Mouse (Mus musculus) heart, postnatal 0 days (tissue): Measurements from ENCODE around the gene Stt3b. TPM values are rescaled to one million over a fixed set of nuclear protein-coding genes. Genes with fewer than 3 reads are reported as not detected.

ENCODE experiments used
- ATAC-seq: fragments of 200-750 bp; cut with Nextera tagmentation; 2 replicates; pipeline ENCODE4 v1.8.0; 2017; ENCODE audit warnings: low read depth, moderate number of reproducible peaks, moderate library complexity; ENCODE audit not compliant: insufficient read depth
- DNase-seq: peaks from one replicate; pipeline ENCODE4 v3.0.0-alpha.2; 2016; ENCODE audit warnings: low spot score
- H3K27ac ChIP-seq: fragments of 300-500 bp; sonication (generic); 2 replicates; pipeline ENCODE4 v1.5.1; 2014; ENCODE audit warnings: low read depth, mild to moderate bottlenecking
- H3K27me3 ChIP-seq: fragments of 300-500 bp; sonication (generic); 2 replicates; pipeline ENCODE4 v1.6.1; 2014; ENCODE audit warnings: low read length, mixed read lengths; ENCODE audit not compliant: control insufficient read depth, insufficient read depth
- H3K36me3 ChIP-seq: fragments of 300-500 bp; sonication (generic); replicated peaks from 2 replicates; pipeline ENCODE4 v1.6.1; 2014; ENCODE audit warnings: low read length, mixed read lengths; ENCODE audit not compliant: control insufficient read depth, insufficient read depth
- H3K4me1 ChIP-seq: fragments of 300-500 bp; sonication (generic); 2 replicates; pipeline ENCODE4 v1.6.1; 2014; ENCODE audit warnings: antibody characterized with exemption; ENCODE audit not compliant: control insufficient read depth, insufficient read depth
- H3K4me2 ChIP-seq: fragments of 300-500 bp; sonication (generic); 2 replicates; pipeline ENCODE4 v1.6.1; 2014; ENCODE audit warnings: low read depth, mild to moderate bottlenecking, low read length, moderate library complexity
- H3K4me3 ChIP-seq: fragments of 300-500 bp; sonication (generic); 2 replicates; pipeline ENCODE4 v1.5.1; 2014; ENCODE audit warnings: low read depth, low read length
- H3K9ac ChIP-seq: fragments of 300-500 bp; sonication (generic); replicated peaks from 2 replicates; pipeline ENCODE4 v1.6.1; 2014; ENCODE audit warnings: low read depth, low read length, mixed read lengths
- H3K9me3 ChIP-seq: fragments of 300-500 bp; sonication (generic); replicated peaks from 2 replicates; pipeline ENCODE4 v1.6.1; 2016; ENCODE audit warnings: low read length; ENCODE audit not compliant: control insufficient read depth
- CTCF ChIP-seq: IDR thresholded peaks from 2 replicates; pipeline ENCODE4 v1.5.1; 2016; ENCODE audit warnings: antibody characterized with exemption, control low read depth, low read depth
- EP300 ChIP-seq: IDR thresholded peaks from 2 replicates; pipeline ENCODE4 v1.6.1; 2016; ENCODE audit warnings: antibody characterized with exemption, low read depth
- WGBS: fragments of 180-500 bp; shearing (Covaris S2); extraction: QIAGEN DNeasy Blood & Tissue Kit; methylation state at CpG from one replicate; pipeline ENCODE4 v1.1.7; 2014; 5-methylcytosine and 5-hydroxymethylcytosine counted together
- polyA plus RNA-seq: library from polyadenylated mRNA; unstranded; fragments of >200 nt; fragmentation: Nextera tagmentation; extraction: Ambion mirVana; gene quantifications from 2 replicates; pipeline ENCODE4 v1.2.1, GENCODE M21; 2015
- total RNA-seq: library from RNA; depleted of rRNA; stranded (reverse); fragments of >200 nt; gene quantifications from 2 replicates; pipeline ENCODE4 v1.2.3, GENCODE M21; 2014; ENCODE audit warnings: low replicate concordance

The Stt3b gene
- total and polyA plus RNA-seq, 2 experiments from 2014 or later = 33.9 to 67.1 TPM

GRCm38 (mm10) chr9:115230141-115230540 lies 80.1 kb downstream of the Stt3b start:
- Histone ChIP-seq H3K9ac (no peak overlapping the region), H3K27me3 (no peaks in the 10 kb centered on the region), H3K4me1 (no peaks in the 10 kb centered on the region), H3K36me3 (no peaks in the 10 kb centered on the region), H3K4me3 (no peak overlapping the region), H3K27ac (no peak overlapping the region), H3K9me3 (no peaks in the 10 kb centered on the region), H3K4me2 (no peak overlapping the region)
- no peak for TF ChIP-seq EP300
- TF ChIP-seq CTCF = no peak
- 49% methylated on average over 3 of the region's 3 CpGs for WGBS
- DNase-seq (no peak), ATAC-seq (no peak)

GRCm38 (mm10) chr9:115229676-115230075 lies 80.5 kb downstream of the Stt3b start:
- H3K9ac ChIP-seq = no peak overlapping the region
- no peak overlapping the region for H3K4me3 ChIP-seq
- no peak overlapping the region for H3K4me2 ChIP-seq
- ATAC-seq (no peak), DNase-seq (no peak)
- TF ChIP-seq CTCF (no peak), EP300 (no peak)
- no peaks in the 10 kb centered on the region for H3K4me1 ChIP-seq
- 77% methylated on average over 10 of the region's 10 CpGs for WGBS
- H3K36me3 ChIP-seq = no peaks in the 10 kb centered on the region
- H3K27me3 ChIP-seq = no peaks in the 10 kb centered on the region
- H3K27ac ChIP-seq = no peak overlapping the region
- no peaks in the 10 kb centered on the region for H3K9me3 ChIP-seq

DNA sequence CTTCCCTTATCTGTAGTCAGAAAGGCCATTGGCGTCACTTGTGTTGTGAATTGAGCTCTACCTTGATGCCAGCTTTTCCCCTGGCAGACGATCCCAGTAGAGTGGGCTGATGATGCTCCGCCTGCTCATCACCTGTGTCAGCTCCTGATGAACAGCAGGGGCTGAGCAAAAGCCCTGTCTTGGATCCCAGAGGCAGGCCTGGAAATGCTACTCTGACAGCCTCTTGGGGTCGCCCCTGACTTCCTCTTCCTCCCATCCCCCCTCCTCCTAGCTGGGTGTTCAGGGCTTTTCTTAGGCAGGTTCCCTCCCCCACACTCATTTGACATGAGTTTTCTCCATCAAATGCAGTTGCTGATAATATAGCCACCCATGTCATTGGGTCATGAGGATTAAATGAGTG lies 81.1 kb downstream of the Stt3b start:
- no peak for ATAC-seq
- Histone ChIP-seq H3K4me1 (no peaks in the 10 kb centered on the region), H3K4me3 (no peak overlapping the region), H3K9me3 (no peaks in the 10 kb centered on the region), H3K9ac (no peak overlapping the region), H3K27me3 (no peaks in the 10 kb centered on the region), H3K4me2 (no peak overlapping the region), H3K27ac (no peak overlapping the region), H3K36me3 (no peaks in the 10 kb centered on the region)
- 67% methylated on average over 4 of the region's 4 CpGs for WGBS
- TF ChIP-seq CTCF = no peak
- TF ChIP-seq EP300 = no peak
- no peak for DNase-seq

GRCm38 (mm10) chr9:115224744-115225354 lies 85.4 kb downstream of the Stt3b start:
- no peak overlapping the region for H3K9ac ChIP-seq
- no peak overlapping the region for H3K27ac ChIP-seq
- ATAC-seq (no peak), DNase-seq (no peak)
- H3K36me3 ChIP-seq = no peaks in the 10 kb centered on the region
- H3K27me3 ChIP-seq = no peaks in the 10 kb centered on the region
- H3K4me3 ChIP-seq = no peak overlapping the region
- H3K4me1 ChIP-seq = no peaks in the 10 kb centered on the region
- 78% methylated on average over 7 of the region's 7 CpGs for WGBS
- no peaks in the 10 kb centered on the region for H3K9me3 ChIP-seq
- no peak for TF ChIP-seq CTCF
- no peak overlapping the region for H3K4me2 ChIP-seq

DNA sequence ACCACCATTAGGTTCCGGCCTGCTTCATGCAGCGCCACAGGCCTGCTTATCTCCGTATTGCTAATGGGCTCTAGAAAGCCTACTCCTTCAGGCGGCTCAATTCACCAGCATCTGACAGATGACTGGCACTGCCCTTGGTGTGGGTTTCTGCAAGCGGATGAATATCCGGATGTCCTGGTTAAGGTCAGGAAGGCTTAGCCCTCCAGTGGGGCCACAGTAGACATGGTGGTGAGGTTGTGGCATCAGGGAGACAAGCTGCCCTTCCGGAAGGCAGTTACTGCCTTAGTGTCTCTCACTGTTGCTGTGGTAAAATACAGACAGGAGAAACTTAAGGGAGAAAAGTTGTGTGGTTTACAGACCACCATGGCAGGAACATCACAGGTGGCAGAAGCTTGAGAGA lies 89.0 kb downstream of the Stt3b start:
- Histone ChIP-seq H3K9ac (no peak overlapping the region), H3K4me2 (no peak overlapping the region), H3K27me3 (no peaks in the 10 kb centered on the region), H3K36me3 (no peaks in the 10 kb centered on the region), H3K4me1 (no peaks in the 10 kb centered on the region), H3K9me3 (no peaks in the 10 kb centered on the region), H3K4me3 (no peak overlapping the region), H3K27ac (no peak overlapping the region)
- 77% methylated on average over 7 of the region's 7 CpGs for WGBS
- ATAC-seq = no peak
- no peak for TF ChIP-seq CTCF
- TF ChIP-seq EP300 = no peak
- no peak for DNase-seq

- Histone ChIP-seq H3K4me3 (no peak overlapping the region), H3K36me3 (no peaks in the 10 kb centered on the region), H3K9me3 (no peaks in the 10 kb centered on the region), H3K4me2 (no peak overlapping the region), H3K27ac (no peak overlapping the region), H3K9ac (no peak overlapping the region), H3K4me1 (no peaks in the 10 kb centered on the region), H3K27me3 (no peaks in the 10 kb centered on the region)
- no peak for TF ChIP-seq CTCF
- TF ChIP-seq EP300 = no peak
- ATAC-seq (no peak), DNase-seq (no peak)
- 56% methylated on average over 7 of the region's 7 CpGs for WGBS
These were observed 89.8 kb downstream of the Stt3b start for GRCm38 (mm10) chr9:115220466-115220865.
